Mouse (Mus musculus): ENCODE data around the gene C4b.
"Not testable (repeated sequence)": the region's sequence is repeated elsewhere in the genome, so short reads cannot be mapped to it uniquely, and the experiment has no call there.

C4b gene

GRCm38 (mm10) chr17:34743719-34744118 lies at the start of gene C4b:
TSS of gene C4b (minus strand) at chr17:34743882.
- DNase-seq (ENCODE audit: low read depth in 2 of 2, low spot score in 2 of 2): no peak

- DNase-seq (ENCODE audit: low read depth in 2 of 2, low spot score in 2 of 2): no peak
Measured at GRCm38 (mm10) chr17:34777680-34778325, 34.1 kb upstream of the C4b start.

- no peak for DNase-seq (ENCODE audit: low read depth in 2 of 2, low spot score in 2 of 2)
Measured at GRCm38 (mm10) chr17:34761471-34761870, 17.8 kb upstream of the C4b start.

- DNase-seq (ENCODE audit: low read depth in 2 of 2, low spot score in 2 of 2): no peak
Measured at GRCm38 (mm10) chr17:34746531-34746930, 2.8 kb upstream of the C4b start.

- DNase-seq (ENCODE audit: low read depth in 2 of 2, low spot score in 2 of 2): not testable (repeated sequence)
Measured at GRCm38 (mm10) chr17:34745166-34745565, 1.5 kb upstream of the C4b start.

- DNase-seq (ENCODE audit: low read depth in 2 of 2, low spot score in 2 of 2): not testable (repeated sequence)
Measured at GRCm38 (mm10) chr17:34744611-34745010, 929 bp upstream of the C4b start.

- DNase-seq (ENCODE audit: low read depth in 2 of 2, low spot score in 2 of 2): no peak
Measured at GRCm38 (mm10) chr17:34744206-34744605, 524 bp upstream of the C4b start.

GRCm38 (mm10) chr17:34740280-34740679 lies 3.4 kb downstream of the C4b start:
- DNase-seq (ENCODE audit: low read depth in 2 of 2, low spot score in 2 of 2): no peak

- not testable (repeated sequence) for DNase-seq (ENCODE audit: low read depth in 2 of 2, low spot score in 2 of 2)
Measured at GRCm38 (mm10) chr17:34739708-34740107, 4.0 kb downstream of the C4b start.

DNA sequence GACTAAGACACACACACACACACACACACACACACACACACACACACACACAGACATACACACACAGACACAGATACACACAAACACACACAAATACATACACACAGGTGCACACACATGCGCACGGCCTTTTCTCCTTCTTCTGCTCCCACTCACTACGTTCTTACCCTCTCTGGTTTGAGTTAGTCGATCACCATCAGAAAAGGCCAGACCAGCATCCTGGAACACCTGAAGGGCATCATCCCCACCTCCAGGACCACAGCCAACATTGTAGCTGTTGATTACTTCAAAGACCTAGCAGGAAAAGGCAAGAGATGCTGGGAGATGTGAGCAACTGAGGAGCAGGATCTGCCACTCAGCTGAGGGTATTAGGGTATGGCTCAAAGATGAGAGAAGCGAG lies 6.2 kb downstream of the C4b start:
- not testable (repeated sequence) for DNase-seq (ENCODE audit: low read depth in 2 of 2, low spot score in 2 of 2)

GRCm38 (mm10) chr17:34729779-34730553 lies 13.7 kb downstream of the C4b start:
- not testable (repeated sequence) for DNase-seq (ENCODE audit: low read depth in 2 of 2, low spot score in 2 of 2)

GRCm38 (mm10) chr17:34729155-34729554 lies 14.5 kb downstream of the C4b start:
- DNase-seq (ENCODE audit: low read depth in 2 of 2, low spot score in 2 of 2): not testable (repeated sequence)

- DNase-seq (ENCODE audit: low read depth in 2 of 2, low spot score in 2 of 2): no peak
Measured at GRCm38 (mm10) chr17:34727887-34728286, 15.8 kb downstream of the C4b start.

DNA sequence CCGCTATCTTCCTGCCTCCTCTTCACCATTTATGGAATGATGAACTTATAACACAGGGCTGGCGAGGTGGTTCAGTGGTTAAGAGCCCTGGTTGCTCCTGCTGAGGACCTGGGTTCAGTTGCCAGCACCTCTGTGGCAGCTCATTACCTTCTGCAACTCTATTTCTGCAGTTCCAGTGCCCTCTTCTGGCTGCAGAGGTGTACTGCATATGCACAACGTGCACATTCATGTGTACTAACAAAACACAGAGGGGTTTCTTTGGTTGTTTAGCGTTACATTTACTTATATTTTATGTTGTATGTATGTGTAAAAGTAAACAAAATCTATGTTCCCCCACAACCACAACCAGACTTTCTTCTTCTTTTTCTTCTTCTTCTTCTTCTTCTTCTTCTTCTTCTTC lies 20.6 kb downstream of the C4b start:
- DNase-seq (ENCODE audit: low read depth in 2 of 2, low spot score in 2 of 2): no peak

DNA sequence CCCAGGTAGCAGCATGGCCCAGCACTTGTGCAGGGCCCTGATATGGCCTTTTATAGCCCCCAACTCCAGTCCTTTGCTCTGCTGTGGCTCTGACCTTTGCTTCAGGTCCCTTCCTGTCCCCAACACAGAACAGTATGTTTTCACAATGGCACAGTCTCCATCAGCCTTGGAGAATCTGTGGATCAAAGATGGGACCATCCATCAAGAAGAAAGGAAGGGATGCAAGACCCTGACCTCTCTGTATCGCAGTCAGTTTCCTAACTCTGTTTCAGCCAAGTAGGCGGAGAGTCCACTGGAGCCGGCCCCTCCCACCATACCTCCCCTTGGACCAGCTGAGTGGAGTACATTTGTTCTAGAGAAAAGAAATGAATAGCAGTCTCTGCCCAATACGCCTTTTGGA lies 21.4 kb downstream of the C4b start:
- DNase-seq (ENCODE audit: low read depth in 2 of 2, low spot score in 2 of 2): not testable (repeated sequence)

GRCm38 (mm10) chr17:34719886-34720285 lies 23.8 kb downstream of the C4b start:
- not testable (repeated sequence) for DNase-seq (ENCODE audit: low read depth in 2 of 2, low spot score in 2 of 2)

GRCm38 (mm10) chr17:34717401-34717800 lies 26.3 kb downstream of the C4b start:
- DNase-seq (ENCODE audit: low read depth in 2 of 2, low spot score in 2 of 2): no peak

GRCm38 (mm10) chr17:34716247-34716646 lies 27.4 kb downstream of the C4b start:
- DNase-seq (ENCODE audit: low read depth in 2 of 2, low spot score in 2 of 2): no peak

- not testable (repeated sequence) for DNase-seq (ENCODE audit: low read depth in 2 of 2, low spot score in 2 of 2)
Measured at GRCm38 (mm10) chr17:34715451-34715850, 28.2 kb downstream of the C4b start.

DNA sequence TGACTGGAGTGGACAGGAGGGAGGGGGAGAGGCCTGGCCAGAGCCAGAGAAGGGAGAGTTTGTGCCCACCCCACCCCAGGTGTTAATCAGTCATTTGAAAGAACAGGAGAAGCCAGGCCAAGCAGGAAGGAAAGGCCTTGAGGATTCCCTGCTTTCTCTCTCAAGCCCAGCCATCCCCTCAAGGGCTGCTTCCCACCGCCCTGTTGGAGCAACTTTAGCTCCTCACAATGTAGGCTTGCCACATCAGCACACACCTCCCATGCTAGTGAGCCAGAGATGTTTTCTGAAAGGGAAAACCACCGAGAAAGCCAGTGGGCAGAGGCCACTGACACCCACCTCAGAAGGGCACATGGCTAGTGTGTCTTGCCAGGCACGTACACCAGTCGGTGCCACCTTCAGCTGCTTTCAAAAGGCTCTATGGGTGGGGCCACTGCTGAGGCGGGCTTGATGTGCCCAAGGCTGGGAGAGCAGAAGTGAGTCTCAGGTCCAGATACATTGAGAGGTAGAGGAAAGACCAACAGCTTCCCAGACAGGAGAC lies 28.7 kb downstream of the C4b start:
- not testable (repeated sequence) for DNase-seq (ENCODE audit: low read depth in 2 of 2, low spot score in 2 of 2)

DNA sequence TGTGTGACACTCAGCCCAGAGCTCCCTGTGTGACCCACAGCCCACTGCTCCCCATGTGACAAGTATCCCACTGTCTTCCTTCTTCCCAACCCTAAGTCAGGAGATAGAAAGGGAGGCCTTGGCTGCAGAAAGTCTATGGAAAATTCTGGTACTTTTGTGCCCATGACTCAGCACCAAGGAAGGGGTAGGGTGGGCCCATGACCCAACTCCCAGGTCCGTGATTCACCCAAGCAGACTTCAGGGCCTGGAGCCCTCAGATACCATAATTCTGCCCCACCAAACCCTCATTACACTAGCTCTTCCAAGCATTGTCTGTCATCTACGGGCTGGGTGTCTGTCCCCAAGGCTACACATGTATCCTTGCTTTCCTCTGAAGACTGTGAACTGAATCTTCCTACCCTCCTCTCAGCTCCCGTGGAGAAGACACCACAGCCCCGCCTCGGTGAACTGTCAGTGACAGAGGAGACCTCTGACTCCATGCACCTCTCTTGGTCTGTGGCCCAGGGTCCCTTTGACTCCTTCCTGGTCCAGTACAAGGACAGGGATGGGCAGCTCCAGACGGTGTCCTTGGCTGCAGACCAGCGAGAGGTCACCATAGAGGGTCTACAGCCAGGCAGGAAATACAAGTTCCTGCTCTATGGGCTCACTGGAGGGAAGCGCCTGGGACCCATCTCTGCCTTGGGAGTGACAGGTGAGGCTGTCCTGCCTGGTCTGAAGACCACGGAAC lies 29.3 kb downstream of the C4b start:
- DNase-seq (ENCODE audit: low read depth in 2 of 2, low spot score in 2 of 2): not testable (repeated sequence)

- peak in 1 of 2 experiments; percentile 8 for DNase-seq (ENCODE audit: low read depth in 2 of 2, low spot score in 2 of 2)
Measured at GRCm38 (mm10) chr17:34712951-34713350, 30.7 kb downstream of the C4b start.

All from CD8-positive naive resting alpha-beta T cell, adult 2 months (primary cell).